Mouse (Mus musculus) retina, embryonic 14.5 days (tissue): ENCODE measurements around the gene Tln1.
"Not testable (repeated sequence)": the region's sequence is repeated elsewhere in the genome, so short reads cannot be mapped to it uniquely, and the experiment has no call there.

Experiments
- DNase-seq: peaks from one replicate; pipeline ENCODE4 v3.0.0-alpha.2; 2015; ENCODE audit warnings: low spot score

Tln1 gene

DNA sequence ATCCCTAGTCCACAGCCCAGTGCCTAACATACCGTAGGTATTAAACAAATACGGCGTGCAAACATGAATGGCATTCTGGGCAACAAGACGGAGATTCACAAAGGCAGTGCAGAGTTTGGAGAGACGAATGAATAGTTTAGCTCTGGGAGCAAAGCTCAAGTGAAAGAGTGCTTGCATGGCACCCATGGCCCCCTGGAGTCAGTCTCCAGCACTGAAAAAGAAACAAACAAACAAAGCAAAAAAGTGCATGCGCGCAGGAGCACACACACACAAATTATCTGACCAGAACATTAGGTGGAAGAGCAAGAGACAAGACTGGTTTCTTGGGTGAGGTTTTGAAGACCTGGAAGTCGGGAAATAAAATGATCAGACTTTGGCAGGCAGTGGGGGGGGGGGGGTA, 56.4 kb downstream of the Tln1 start:
- no peak for DNase-seq

GRCm38 (mm10) chr4:43504269-43504668, 58.2 kb downstream of the Tln1 start:
- DNase-seq = no peak

DNA sequence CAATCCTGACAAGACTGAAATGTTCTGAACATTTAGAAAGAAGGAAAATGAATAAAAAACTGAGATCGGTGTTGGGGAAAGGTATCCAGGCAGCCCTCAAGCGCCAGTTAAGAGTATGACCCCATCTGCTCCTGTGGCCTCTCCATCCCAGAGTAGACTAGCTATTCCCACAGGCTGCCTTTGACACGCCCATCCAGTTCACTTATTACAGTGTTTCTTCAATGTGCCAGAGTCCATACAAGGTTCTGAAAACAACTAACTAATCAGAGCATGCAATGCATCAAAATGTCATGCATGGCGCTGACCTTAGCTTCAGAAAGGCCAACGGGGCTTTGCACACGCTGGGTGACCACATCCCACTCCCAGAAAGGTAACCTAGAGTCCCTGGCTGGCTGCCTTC, 59.0 kb downstream of the Tln1 start:
- no peak for DNase-seq

- no peak for DNase-seq
Measured at GRCm38 (mm10) chr4:43503041-43503440, 59.5 kb downstream of the Tln1 start.

DNA sequence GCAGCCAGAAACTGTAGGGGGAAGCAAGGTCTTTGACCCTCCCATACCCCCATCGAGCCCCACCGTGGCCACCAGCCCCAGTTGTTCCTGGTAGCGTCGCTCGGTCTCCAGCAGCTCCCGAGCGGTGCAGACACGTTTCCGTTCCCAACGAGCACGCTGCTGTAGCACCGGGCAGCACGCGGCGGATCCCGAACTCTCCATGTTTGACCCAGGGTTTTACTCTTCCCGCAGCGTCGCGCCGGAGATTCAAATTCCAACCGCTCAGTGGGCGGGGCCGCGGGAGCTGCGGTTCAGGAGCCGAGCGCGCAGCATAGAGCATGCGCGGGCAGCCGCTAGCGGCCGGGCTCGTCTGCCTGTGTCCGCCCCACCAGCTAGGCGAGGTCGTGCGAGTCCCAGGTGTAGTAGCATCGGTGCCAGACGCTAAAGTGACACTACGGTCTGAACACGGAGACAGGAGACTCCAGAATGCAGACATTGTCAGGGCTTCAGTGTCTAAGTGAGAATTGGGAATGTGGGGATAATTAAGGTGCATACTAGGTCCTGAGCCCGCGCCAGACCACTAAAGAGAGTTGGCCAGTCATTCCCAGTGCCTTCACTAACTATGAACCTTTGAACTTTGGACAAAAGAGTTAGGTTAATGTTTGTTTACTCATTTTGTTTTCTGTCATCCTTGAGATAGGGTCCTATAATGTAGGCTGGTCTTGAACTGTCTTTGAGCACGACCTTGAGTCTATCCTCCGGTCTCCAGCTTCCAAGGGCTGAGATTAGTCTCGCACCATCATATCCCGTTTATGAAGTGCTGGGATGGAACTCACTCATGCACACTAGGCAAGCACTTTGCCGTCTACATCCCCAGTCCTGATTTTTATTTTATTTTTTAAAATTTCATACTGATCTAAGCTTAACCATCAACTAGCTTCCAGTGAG, 62.8 kb downstream of the Tln1 start, which contains the start of gene Arhgef39:
Arhgef39 (minus strand) TSS at position 289 of the 927 bp plus-strand sequence.
- DNase-seq = peak; percentile 93

DNA sequence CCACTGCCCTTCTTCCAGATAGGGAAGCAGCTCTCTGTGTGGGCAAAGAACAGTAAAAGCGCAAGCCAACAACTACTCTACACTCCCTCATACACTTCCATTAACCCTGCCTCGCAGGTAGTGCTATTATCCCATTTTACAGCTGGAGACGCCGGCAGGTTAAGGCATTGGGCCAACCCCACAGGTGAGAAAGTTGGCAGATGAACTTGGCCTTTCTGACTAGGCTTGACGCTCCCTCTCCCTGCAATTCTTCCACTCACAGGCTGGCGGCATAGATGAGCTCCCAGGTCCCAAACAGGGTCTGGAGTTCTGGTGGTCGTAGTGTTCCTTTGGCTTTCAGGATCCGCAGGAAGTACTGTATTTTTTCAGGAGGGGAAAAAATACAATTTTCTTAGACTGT, 63.5 kb downstream of the Tln1 start:
- DNase-seq = peak; percentile 67

DNA sequence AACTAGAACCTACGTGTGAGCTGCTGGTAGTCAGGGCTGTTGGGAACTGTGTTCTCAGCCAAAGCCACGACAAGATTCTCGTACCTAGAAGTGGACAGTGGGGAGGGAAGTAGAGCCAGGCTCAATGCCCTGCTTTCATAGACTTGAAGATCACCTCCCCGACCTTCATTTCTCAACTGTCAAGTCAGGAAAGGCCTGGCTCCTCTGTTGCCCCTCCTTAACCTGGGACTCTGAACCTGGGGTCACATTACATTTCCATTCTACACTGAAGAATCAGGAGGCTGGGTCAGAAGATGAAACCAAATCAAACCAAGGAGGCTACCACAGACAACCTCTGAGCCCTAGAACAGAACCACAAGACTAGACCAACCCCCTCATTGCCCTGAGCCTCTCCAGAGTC, 64.5 kb downstream of the Tln1 start:
- DNase-seq = no peak

DNA sequence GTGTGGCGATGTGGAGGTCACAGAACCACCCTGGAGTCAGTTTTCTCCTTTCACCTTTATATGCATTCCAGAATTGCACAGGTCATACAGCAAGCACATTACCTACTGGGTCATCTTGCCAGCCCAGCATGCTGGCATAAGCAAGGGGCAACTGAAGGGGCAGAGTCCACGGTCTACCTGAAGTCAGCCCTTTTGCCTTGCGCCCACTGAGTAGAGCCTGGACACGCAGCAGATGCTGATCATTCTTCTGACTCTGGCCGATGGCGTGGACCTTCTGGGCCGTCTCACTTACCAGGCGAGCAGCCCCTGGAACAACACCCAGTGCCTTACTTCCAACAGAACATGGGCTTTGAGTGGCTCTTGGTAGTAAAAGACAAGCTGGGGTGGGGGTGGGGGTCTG, 65.1 kb downstream of the Tln1 start:
- no peak for DNase-seq

DNA sequence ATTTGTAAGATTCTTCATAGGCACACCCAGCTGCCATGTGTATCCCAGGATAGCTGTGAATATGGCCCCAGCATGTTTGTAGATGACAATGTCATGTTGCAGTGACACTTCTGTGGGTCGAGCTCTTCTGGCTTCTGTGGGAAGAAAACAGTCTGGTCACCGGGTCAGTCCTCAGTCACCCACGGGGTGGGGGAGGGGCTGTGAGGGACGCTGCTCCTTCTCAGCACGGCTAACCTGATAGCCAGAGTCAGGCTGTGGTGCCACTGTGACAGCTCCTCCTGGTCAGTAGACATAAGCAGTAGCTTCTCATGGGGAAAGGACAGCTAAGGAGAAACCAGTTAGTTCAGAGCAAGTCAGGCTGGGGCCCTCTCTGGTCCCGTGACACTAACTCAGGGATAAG, 65.9 kb downstream of the Tln1 start:
- no peak for DNase-seq

DNA sequence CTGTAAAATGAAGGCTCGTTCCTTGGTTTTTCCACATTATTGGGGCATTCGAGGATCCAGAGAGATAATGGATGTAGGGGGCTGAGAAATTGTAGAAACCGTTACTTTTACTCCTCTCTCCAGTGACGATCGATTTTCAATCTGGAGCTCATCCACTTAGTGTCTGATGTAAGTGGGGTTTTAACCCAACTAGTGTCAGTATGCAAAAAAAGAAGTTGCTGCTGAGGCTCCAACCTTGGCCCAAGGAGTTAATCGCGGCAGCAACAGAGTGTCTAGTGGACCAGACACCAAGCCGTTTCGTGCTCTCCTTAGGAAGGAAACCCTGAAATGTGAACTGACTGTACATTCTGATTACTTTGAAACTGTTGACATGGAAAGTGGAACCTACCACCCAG, 68.6 kb downstream of the Tln1 start:
- no peak for DNase-seq

- DNase-seq = peak; percentile 99
Measured at GRCm38 (mm10) chr4:43493186-43493845, 69.2 kb downstream of the Tln1 start.

DNA sequence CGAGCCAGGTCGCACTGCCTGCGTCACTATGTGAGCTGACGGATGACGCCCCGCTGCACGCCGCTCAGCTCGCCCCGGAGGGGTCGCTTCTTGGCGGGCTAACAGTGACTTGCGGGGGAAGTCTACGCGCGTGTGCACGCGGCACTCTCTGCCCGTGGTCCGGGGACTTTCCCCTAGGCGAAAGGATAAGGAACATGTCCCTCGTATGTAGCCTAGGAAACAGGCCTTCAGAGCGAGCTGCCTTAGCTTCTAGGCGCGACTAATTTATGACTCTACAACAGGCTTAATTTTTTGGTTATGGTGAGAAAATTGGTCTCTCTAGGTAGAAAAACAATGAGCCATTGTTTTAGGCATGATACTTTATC, 69.7 kb downstream of the Tln1 start, which contains the start of gene Ccdc107:
Ccdc107 (plus strand) TSS at position 80 of the 365 bp plus-strand sequence.
- peak; percentile 92 for DNase-seq

DNA sequence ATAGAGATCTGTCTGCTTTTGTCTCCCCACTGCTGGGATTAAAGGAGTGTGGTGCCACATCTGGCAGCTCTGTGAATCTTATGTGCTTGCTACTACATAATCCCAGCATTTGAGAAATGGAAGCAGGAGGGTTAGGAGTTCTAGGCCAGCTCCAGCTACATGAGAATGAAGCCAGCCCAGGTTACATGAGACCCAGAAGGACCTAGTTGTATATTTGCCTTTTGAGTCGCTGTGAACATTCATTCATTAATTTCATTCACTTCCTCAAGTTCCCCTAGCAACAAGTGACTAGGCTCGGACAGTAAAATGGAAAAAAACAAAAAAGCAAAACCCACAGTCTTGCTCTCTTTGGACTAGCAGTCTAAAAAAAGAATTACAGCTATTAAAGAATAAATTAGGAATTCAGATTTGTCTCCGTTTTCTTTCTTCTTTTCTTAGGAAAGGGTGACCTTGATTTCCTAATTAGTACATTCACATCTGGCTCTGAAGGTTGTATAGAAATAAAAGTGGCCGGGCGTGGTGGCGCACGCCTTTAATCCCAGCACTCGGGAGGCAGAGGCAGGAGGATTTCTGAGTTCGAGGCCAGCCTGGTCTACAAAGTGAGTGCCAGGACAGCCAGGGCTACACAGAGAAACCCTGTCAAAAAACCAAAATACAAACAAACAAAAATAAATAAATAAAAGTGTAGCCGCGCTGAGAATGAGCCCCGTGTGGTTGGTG, 70.2 kb downstream of the Tln1 start:
- DNase-seq = peak; percentile 40

GRCm38 (mm10) chr4:43490801-43491200, 71.7 kb downstream of the Tln1 start:
- no peak for DNase-seq

DNA sequence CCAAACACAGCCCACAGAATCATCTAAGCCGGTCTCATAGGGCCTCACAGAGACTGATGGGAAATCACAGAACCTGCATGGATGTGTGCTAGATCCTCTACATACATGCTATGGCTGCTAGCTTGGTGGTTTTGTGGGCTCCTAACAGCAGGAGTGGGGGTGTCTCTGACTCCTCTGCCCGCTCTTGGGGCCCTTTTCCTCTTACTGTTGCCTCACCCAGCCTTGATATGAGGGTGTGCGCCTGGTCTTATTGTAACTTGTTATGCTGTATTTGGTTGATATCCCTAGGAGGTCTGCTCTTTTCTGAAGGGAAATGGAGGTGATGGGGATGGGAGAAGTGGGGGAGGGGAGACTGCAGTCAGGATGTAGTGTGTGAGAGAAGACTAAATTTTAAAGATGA, 72.9 kb downstream of the Tln1 start:
- no peak for DNase-seq

- not testable (repeated sequence) for DNase-seq
Measured at GRCm38 (mm10) chr4:43485666-43486065, 76.8 kb downstream of the Tln1 start.

DNA sequence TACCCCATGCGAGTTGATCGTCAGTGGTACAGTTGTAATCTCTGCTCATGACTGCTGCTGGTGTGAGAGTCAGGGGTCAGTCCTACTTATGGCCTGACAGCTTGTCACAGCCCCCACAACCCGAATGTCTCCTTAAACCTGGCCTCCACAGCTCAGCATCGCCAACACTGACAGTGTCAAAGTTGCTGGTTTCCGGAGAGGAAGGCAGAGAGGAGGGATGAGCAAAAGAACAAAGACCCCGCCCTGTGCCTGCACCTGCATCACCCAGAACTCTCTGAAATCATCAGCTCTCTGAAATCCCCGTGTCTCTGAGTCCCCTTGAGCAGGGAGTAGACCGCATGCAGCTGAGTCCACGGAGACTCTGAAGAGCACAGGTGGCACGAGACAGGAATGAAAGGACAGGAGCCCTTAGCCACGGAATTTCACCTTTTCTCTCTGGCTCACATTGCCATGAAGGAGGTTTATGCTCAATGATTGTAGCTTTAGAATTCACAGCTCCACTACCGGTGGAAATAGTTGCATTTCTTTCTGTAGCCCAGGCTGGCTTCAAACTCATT, 78.9 kb downstream of the Tln1 start, which contains the start of gene Sit1:
Sit1 (minus strand) TSS at position 200 of the 557 bp plus-strand sequence.
- DNase-seq = no peak

- no peak for DNase-seq
Measured at GRCm38 (mm10) chr4:43482591-43482990, 79.9 kb downstream of the Tln1 start.

DNA sequence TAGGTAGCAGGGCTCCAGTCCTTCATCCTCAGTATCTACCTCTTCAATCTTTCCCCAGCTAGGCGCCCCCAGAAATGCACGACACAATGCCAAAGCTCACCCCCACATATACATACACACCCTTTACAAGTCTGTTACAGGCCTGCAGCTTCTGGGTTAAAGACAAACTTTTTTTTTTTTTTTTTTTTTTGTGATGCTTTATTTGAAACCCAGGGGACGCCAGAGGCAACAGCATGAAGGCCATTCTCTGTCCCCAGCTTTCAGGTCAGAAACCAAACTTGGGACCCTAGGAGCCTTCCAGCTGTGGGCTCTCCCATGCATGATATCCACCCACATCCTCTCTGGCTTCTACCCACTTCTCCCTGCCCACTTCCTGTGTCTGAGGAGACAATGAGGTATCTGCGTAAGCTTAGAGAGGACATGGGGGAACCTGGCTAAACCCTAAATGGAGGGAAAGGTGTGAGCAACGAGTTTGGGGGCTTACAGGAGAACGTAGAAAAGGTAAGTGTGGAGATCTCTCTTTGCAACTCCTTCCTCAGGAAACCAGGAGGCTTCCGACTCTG, 80.5 kb downstream of the Tln1 start:
- DNase-seq = no peak
